Mouse (Mus musculus): Measurements from ENCODE around the gene Sh2d3c.

Sh2d3c gene

DNA sequence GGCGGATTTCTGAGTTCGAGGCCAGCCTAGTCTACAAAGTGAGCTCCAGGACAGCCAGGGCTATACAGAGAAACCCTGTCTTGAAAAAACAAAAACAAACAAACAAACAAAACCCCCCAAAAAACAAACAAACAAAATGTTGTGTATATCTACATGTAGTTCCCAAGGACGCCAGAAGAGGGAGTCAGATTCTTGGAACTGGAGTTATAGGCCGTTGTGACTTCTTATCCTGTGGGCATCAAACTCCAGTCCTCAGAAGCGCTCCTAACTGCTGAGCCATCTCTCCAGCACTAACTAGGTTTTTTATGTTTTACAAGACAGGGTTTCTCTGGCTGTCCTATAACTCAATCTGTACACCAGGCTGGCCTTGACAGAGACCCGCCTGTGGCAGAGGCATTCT, 66.3 kb downstream of the Sh2d3c start:
- in situ Hi-C loops (cut with MboI, MseI) = no loop called here

DNA sequence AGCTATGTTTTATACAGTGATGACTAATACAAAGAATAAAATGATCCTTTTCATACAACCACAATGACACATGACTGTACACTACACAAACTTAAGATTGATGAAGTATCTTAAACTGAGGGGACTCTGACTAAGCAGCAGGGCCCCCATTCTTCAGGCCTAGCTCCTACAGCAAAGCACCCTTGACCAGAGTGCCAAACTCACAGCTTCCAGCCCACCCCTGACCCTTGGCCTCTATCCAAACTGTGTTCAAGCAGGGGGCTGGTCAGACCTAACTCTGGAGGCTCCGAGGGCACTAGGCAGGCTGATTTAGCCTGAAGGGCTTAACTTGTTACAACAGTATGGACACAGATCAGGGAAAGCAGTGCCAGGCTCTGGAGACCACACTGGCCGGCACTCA, 67.7 kb downstream of the Sh2d3c start:
- in situ Hi-C loops (cut with MboI, MseI) = no loop called here

DNA sequence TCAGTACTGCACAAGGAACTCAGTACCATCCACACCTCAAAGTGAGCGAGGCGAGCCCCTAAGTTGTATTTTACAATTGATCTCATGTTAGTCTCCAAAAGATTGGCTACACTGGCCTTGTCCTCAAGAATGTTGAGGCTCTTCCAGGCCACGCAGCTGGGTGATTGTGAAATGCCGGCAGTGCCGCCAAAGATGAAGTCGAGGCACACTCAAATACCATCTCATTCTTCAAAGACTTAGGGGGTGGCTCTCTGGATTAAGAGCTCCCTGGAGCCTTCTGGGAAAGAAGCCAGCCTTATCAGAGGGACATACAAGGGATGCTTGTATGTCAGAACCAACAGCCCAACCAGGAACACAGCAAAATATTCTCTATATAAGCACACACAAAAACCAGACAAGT, 70.4 kb downstream of the Sh2d3c start:
- in situ Hi-C loops (cut with MboI, MseI) = no loop called here

DNA sequence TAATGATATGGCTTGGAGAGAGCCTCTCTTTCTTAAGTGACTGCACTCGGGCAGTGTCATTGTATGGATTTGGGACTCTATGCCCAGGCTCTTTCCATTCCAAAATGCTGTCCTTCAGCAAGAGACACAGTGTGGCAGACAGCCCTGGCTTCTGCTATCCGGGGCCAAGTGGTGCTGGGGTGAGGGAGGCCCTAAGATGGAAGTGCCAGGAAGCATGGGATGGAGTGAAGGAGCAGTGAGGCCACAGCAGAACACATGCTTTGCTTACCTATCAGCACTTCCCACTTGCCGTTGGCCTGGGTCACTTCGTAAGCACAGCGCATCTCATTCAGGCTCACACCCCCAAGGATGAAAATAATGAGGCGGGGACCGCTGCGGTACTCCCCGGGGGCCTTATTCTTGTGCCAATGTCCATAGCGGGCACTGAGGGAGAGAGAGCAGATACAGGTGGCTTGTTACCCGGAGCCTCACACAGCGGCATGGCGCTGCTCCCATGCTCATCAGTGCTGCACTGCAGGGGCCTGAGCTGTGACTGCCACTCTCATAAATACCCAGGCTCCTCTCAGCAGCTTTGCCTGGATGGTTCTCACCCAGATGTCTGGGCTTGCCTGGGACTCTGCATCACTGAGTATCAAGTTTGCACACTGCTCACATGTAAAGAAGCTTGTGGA, 75.0 kb downstream of the Sh2d3c start:
- in situ Hi-C loops (cut with MboI, MseI) = no loop called here

DNA sequence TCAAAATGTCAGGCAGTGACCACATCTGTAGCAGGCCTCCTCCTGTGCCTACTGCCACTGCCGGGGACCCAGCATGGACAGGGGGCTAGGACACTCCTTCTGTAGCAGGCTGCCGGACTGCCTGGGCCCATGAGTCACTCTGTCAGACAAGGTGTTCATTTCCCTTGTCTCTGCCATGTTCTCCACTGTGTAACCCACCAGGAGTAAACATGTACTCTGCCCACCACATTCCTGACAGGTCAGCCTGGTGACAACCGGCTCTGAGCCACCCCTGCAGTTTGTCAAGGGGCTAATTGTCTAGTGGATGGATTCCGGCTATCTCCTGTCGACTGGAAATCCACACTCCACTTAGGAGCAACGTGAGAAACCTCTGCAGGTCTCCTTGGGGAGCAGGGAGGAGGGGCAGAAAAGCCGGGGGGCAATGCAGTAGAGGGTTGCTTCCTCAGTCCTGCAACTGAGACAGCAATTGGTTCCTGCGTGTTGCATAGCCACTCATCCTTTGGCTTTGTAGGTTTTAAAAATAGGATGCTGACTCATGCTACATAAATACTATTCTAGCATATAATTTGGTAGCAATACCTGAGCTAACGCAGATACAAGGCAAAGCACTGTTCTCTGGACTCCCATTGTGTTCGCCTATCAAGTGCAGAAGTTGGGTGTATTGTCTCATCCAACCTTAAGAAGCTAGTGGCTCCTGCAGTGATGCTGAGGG, 77.6 kb downstream of the Sh2d3c start:
- in situ Hi-C loops (cut with MboI, MseI) = no loop called here
